8 mouse cellular contexts compared by ENCODE assay signal in genomic region chr4:140986711-140987395, GRCm38 (mm10). TPM values are rescaled to one million over a fixed set of nuclear protein-coding genes. Genes with fewer than 3 reads are reported as not detected.
DNase-seq lines count a peak whose midpoint lies in the region; ATAC-seq and TF ChIP-seq lines count a peak whose summit lies in the region.

TSS of gene Atp13a2 (plus strand) at chr4:140986873.

- TF ChIP-seq CTCF in MEL (IDR thresholded peaks at IDR 0.05 in 2 of 3, conservative IDR thresholded peaks at IDR 0.05 in 1 of 3; ENCODE audit: control insufficient read depth in 1 of 3, insufficient read depth in 1 of 3, low read depth in 2 of 3, low read length in 3 of 3, poor library complexity in 1 of 3, severe bottlenecking in 1 of 3): no peak
- TF ChIP-seq CTCF in lung, postnatal 0 days (IDR thresholded peaks at IDR 0.05): peak; percentile 59

- no peak for TF ChIP-seq EP300 in MEL (IDR thresholded peaks at IDR 0.05; ENCODE audit: low read depth in 1 of 2, low read length in 2 of 2)
- TF ChIP-seq EP300 in lung, postnatal 0 days (IDR thresholded peaks at IDR 0.05): no peak

- H3K27ac ChIP-seq in MEL (ENCODE audit: control insufficient read depth, low read depth, low read length): peak within 1 kb of the TSS; percentile 36
- H3K27ac ChIP-seq in hindbrain, embryonic 10.5 days: peak within 1 kb of the TSS; percentile 93
- H3K27ac ChIP-seq in lung, postnatal 0 days (ENCODE audit: low read length): peak within 1 kb of the TSS; percentile 49; the same call in 1 of the 2 replicates

- H3K27me3 ChIP-seq in MEL (ENCODE audit: control insufficient read depth in 1 of 2, insufficient read depth in 2 of 2, low read length in 2 of 2): no peaks in the 10 kb centered on the region
- H3K27me3 ChIP-seq in hindbrain, embryonic 10.5 days (ENCODE audit: insufficient read depth, poor library complexity, severe bottlenecking): no peaks in the 10 kb centered on the region
- H3K27me3 ChIP-seq in lung, postnatal 0 days (replicated peaks; ENCODE audit: insufficient read depth, low read length): no peaks in the 10 kb centered on the region

- H3K79me2 ChIP-seq in MEL (ENCODE audit: control insufficient read depth, insufficient read depth, low read length, poor library complexity): peaks cover 8% of the 10 kb centered on the region

- H3K36me3 ChIP-seq in MEL (ENCODE audit: control insufficient read depth in 1 of 2, insufficient read depth in 2 of 2, low read length in 2 of 2): peaks cover 0 to 15% of the 10 kb centered on the region in 2 experiments; a peak in 2 of 4 replicates
- peaks cover 7% of the 10 kb centered on the region for H3K36me3 ChIP-seq in hindbrain, embryonic 10.5 days
- H3K36me3 ChIP-seq in lung, postnatal 0 days (ENCODE audit: insufficient read depth, low read length): no peaks in the 10 kb centered on the region

- no peaks in the 10 kb centered on the region for H3K9me3 ChIP-seq in MEL (replicated peaks; ENCODE audit: insufficient read depth, low read length)
- H3K9me3 ChIP-seq in hindbrain, embryonic 10.5 days: peaks cover under 1% of the 10 kb centered on the region; the same call in 1 of the 2 replicates
- no peaks in the 10 kb centered on the region for H3K9me3 ChIP-seq in lung, postnatal 0 days (ENCODE audit: low read length)

- H3K4me1 ChIP-seq in MEL (ENCODE audit: control insufficient read depth in 1 of 2, insufficient read depth in 2 of 2, low read length in 2 of 2): peaks cover 7 to 23% of the 10 kb centered on the region in 2 experiments
- H3K4me1 ChIP-seq in hindbrain, embryonic 10.5 days (replicated peaks): peaks cover 60% of the 10 kb centered on the region
- H3K4me1 ChIP-seq in lung, postnatal 0 days (ENCODE audit: insufficient read depth, low read depth, low read length): peaks cover 9% of the 10 kb centered on the region; the same call in 1 of the 2 replicates

- TF ChIP-seq RAD21 in MEL (IDR thresholded peaks at IDR 0.05; ENCODE audit: low read depth, low read length): no peak

- peak within 1 kb of the TSS; percentile 90 for H3K4me2 ChIP-seq in lung, postnatal 0 days (replicated peaks; ENCODE audit: low read depth, low read length)

- WGBS in hindbrain, embryonic 10.5 days: under 1% methylated on average over 58 of the region's 58 CpGs
- 1% methylated on average over 52 of the region's 58 CpGs for WGBS in lung, postnatal 0 days

- ATAC-seq in frontal cortex, adult (ENCODE audit: low TSS enrichment): peak; percentile 91
- ATAC-seq in lung, postnatal 0 days: peak; percentile 88

- H3K4me3 ChIP-seq in MEL (ENCODE audit: control insufficient read depth in 1 of 2, insufficient read depth in 1 of 2, low read depth in 2 of 2, low read length in 2 of 2): peak within 1 kb of the TSS; percentile 84 to 99
- peak within 1 kb of the TSS; percentile 95 for H3K4me3 ChIP-seq in hindbrain, embryonic 10.5 days
- peak within 1 kb of the TSS; percentile 83 for H3K4me3 ChIP-seq in lung, postnatal 0 days (ENCODE audit: low read depth, low read length)

- TF ChIP-seq POLR2A in MEL (IDR thresholded peaks at IDR 0.05; ENCODE audit: control insufficient read depth in 1 of 2, insufficient read depth in 1 of 2, low read depth in 1 of 2, low read length in 2 of 2, poor library complexity in 1 of 2): peak; percentile 44 to 60; a peak in 2 of 4 replicates

- DNase-seq in MEL (ENCODE audit: low read depth, low spot score): peak; percentile 89
- DNase-seq in cerebellum, adult 8-10 months: peak; percentile 94
- DNase-seq in hindbrain, embryonic 10.5 days (ENCODE audit: low spot score): peak; percentile 88
- peak; percentile 92 for DNase-seq in layer of hippocampus, adult 9-11 months
- peak; percentile 90 for DNase-seq in lung, postnatal 0 days (ENCODE audit: low spot score)
- DNase-seq in ovary, postnatal 14 days (ENCODE audit: low spot score): peak; percentile 87
- DNase-seq in thymus, postnatal 14 days: peak; percentile 93

- H3K9ac ChIP-seq in MEL (ENCODE audit: control insufficient read depth, low read depth, low read length, poor library complexity, severe bottlenecking): peak within 1 kb of the TSS; percentile 82
- peak within 1 kb of the TSS; percentile 60 for H3K9ac ChIP-seq in lung, postnatal 0 days (replicated peaks; ENCODE audit: low read depth)

TF ChIP-seq in MEL, 35 proteins besides CTCF, POLR2A, EP300 and RAD21:
- no peak for TF ChIP-seq ETS1 (IDR thresholded peaks at IDR 0.05; ENCODE audit: low read depth, low read length)
- TF ChIP-seq JUND (IDR thresholded peaks at IDR 0.05; ENCODE audit: low read depth, low read length): no peak
- peak; percentile 98 for TF ChIP-seq HCFC1 (IDR thresholded peaks at IDR 0.05; ENCODE audit: low read depth, low read length)
- peak; percentile 86 for TF ChIP-seq KAT2A (conservative IDR thresholded peaks at IDR 0.05; ENCODE audit: low read depth, low read length)
- TF ChIP-seq USF1 (IDR thresholded peaks at IDR 0.05; ENCODE audit: low read depth, low read length): no peak
- TF ChIP-seq POLR2AphosphoS2 (IDR thresholded peaks at IDR 0.05; ENCODE audit: low read length): no peak; the same call in 1 of the 2 replicates
- TF ChIP-seq POLR2AphosphoS5 (IDR thresholded peaks at IDR 0.05; ENCODE audit: borderline replicate concordance, low read depth, low read length): no peak
- TF ChIP-seq MXI1 (IDR thresholded peaks at IDR 0.05; ENCODE audit: low read depth, low read length): peak; percentile 84
- TF ChIP-seq ZC3H11A (IDR thresholded peaks at IDR 0.05; ENCODE audit: low read depth, low read length): no peak
- TF ChIP-seq UBTF (IDR thresholded peaks at IDR 0.05; ENCODE audit: borderline replicate concordance, insufficient read depth, low read depth, low read length): no peak
- TF ChIP-seq NRF1 (IDR thresholded peaks at IDR 0.05; ENCODE audit: insufficient read depth, low read depth, low read length, poor library complexity, severe bottlenecking): peak; percentile 83
- TF ChIP-seq ELF1 (IDR thresholded peaks at IDR 0.05; ENCODE audit: low read depth, low read length): peak; percentile 64
- TF ChIP-seq CHD1 (IDR thresholded peaks at IDR 0.05; ENCODE audit: low read depth, low read length): no peak
- TF ChIP-seq NELFE (IDR thresholded peaks at IDR 0.05; ENCODE audit: low read depth, low read length): peak; percentile 63
- TF ChIP-seq CHD2 (IDR thresholded peaks at IDR 0.05; ENCODE audit: low read length): no peak
- 0 out of 2 replicates have a peak, but pooled peaks have one; percentile 18 for TF ChIP-seq MAZ (IDR thresholded peaks at IDR 0.05; ENCODE audit: low read depth, low read length)
- TF ChIP-seq SIN3A (IDR thresholded peaks at IDR 0.05; ENCODE audit: low read length): peak; percentile 69
- no peak for TF ChIP-seq E2F4 (IDR thresholded peaks at IDR 0.05; ENCODE audit: borderline replicate concordance, low read depth, low read length)
- no peak for TF ChIP-seq ZNF384 (IDR thresholded peaks at IDR 0.05; ENCODE audit: low read depth, low read length)
- TF ChIP-seq RCOR1 (IDR thresholded peaks at IDR 0.05; ENCODE audit: low read depth, low read length): peak; percentile 15; the same call in 1 of the 2 replicates
- no peak for TF ChIP-seq BHLHE40 (IDR thresholded peaks at IDR 0.05; ENCODE audit: borderline replicate concordance, low read depth, low read length)
- TF ChIP-seq TBP (IDR thresholded peaks at IDR 0.05; ENCODE audit: low read depth, low read length): no peak
- 0 out of 2 replicates have a peak, but pooled peaks have one; percentile 42 for TF ChIP-seq ZMIZ1 (IDR thresholded peaks at IDR 0.05; ENCODE audit: low read depth, low read length)
- no peak for TF ChIP-seq MYC (IDR thresholded peaks at IDR 0.05; ENCODE audit: low read depth, low read length)
- no peak for TF ChIP-seq SMC3 (IDR thresholded peaks at IDR 0.05; ENCODE audit: low read depth, low read length)
- peak; percentile 35; the same call in 1 of the 2 replicates for TF ChIP-seq TCF12 (IDR thresholded peaks at IDR 0.05; ENCODE audit: low read depth, low read length)
- TF ChIP-seq MAX (IDR thresholded peaks at IDR 0.05; ENCODE audit: low read length): peak; percentile 34; the same call in 1 of the 2 replicates
- TF ChIP-seq USF2 (IDR thresholded peaks at IDR 0.05; ENCODE audit: borderline replicate concordance in 1 of 2, insufficient read depth in 1 of 2, low read depth in 1 of 2, low read length in 2 of 2): no peak
- TF ChIP-seq TAL1 (IDR thresholded peaks at IDR 0.05; ENCODE audit: low read length): no peak
TF ChIP-seq in MEL: peak in this region for 12.

RNA-seq across cellular contexts. Expression of gene Atp13a2, which starts in this region (rescaled TPM):
- 27.3 and 29.0 TPM in 2 replicates for total RNA-seq in MEL (2012; rRNA removed)
- polyA plus RNA-seq in MEL (2012; ENCODE audit: insufficient read depth in 1 of 2, insufficient read length in 2 of 2, low read depth in 1 of 2, low replicate concordance in 2 of 2, missing spikeins in 1 of 2): 10 to 100 TPM in 1 of 2 experiments, not detected in 1; 65.4 TPM
- 54.8 and 82.1 TPM in 2 replicates for polyA plus RNA-seq in hindbrain, embryonic 10.5 days (2016; fragmentation: Nextera tagmentation; extraction: Ambion mirVana)
- polyA plus RNA-seq in lung, postnatal 0 days (2015; fragmentation: Nextera tagmentation; extraction: Ambion mirVana): 34.2 and 34.4 TPM in 2 replicates

Comparison
In these comparisons a context has a peak if more than half of its experiments do, and no peak if none do; other contexts are left out.
1. Peak in every context shown above with its lines: DNase-seq, ATAC-seq, H3K4me3 ChIP-seq and H3K27ac ChIP-seq.
2. H3K27ac ChIP-seq: peak in every context shown above with its lines; median percentile 93 in hindbrain, embryonic 10.5 days; 49 in lung, postnatal 0 days; 36 in MEL.